Mouse (Mus musculus) intestine, embryonic 14.5 days (tissue): ENCODE data around the gene Upk3bl. TPM values are rescaled to one million over a fixed set of nuclear protein-coding genes. Genes with fewer than 3 reads are reported as not detected.
A peak's percentile ranks its signal among the peaks of the same experiment; 100 is the strongest.
"Not testable (repeated sequence)": the region's sequence is repeated elsewhere in the genome, so short reads cannot be mapped to it uniquely, and the experiment has no call there.

Source experiments
- ATAC-seq: fragments of 200-750 bp; cut with Nextera tagmentation; replicated peaks from 2 replicates; pipeline ENCODE4 v1.8.0; 2017; ENCODE audit warnings: low read depth, moderate number of reproducible peaks, moderate TSS enrichment, moderate library complexity; ENCODE audit not compliant: low FRiP score, low TSS enrichment
- DNase-seq: peaks from one replicate; pipeline ENCODE4 v3.0.0-alpha.2; 2018; ENCODE audit warnings: low spot score
- H3K27ac ChIP-seq: fragments of 300-500 bp; sonication (generic); 2 replicates; pipeline ENCODE4 v1.5.1; 2014; ENCODE audit warnings: low read depth, mild to moderate bottlenecking, control low read depth
- H3K27me3 ChIP-seq: fragments of 300-500 bp; sonication (generic); replicated peaks from 2 replicates; pipeline ENCODE4 v1.6.1; 2014; ENCODE audit warnings: low read length, control low read depth; ENCODE audit not compliant: control insufficient read depth, insufficient read depth
- H3K36me3 ChIP-seq: fragments of 300-500 bp; sonication (generic); 2 replicates; pipeline ENCODE4 v1.6.1; 2014; ENCODE audit warnings: low read length, control low read depth; ENCODE audit not compliant: control insufficient read depth, insufficient read depth
- H3K4me1 ChIP-seq: fragments of 300-500 bp; sonication (generic); replicated peaks from 2 replicates; pipeline ENCODE4 v1.6.1; 2014; ENCODE audit warnings: low read length, control low read depth, mixed read lengths; ENCODE audit not compliant: control insufficient read depth, insufficient read depth
- H3K4me2 ChIP-seq: fragments of 300-500 bp; sonication (generic); 2 replicates; pipeline ENCODE4 v1.6.1; 2014; ENCODE audit warnings: low read length
- H3K4me3 ChIP-seq: fragments of 300-500 bp; sonication (generic); 2 replicates; pipeline ENCODE4 v1.5.1; 2014; ENCODE audit warnings: low read depth, low read length, control low read depth, mixed read lengths
- H3K9ac ChIP-seq: fragments of 300-500 bp; sonication (generic); 2 replicates; pipeline ENCODE4 v1.6.1; 2014; ENCODE audit warnings: mild to moderate bottlenecking, low read length
- H3K9me3 ChIP-seq: fragments of 300-500 bp; sonication (generic); 2 replicates; pipeline ENCODE4 v1.6.1; 2016; ENCODE audit warnings: low read length, control low read depth; ENCODE audit not compliant: control insufficient read depth
- WGBS: fragments of 180-500 bp; shearing (Covaris S2); extraction: QIAGEN DNeasy Blood & Tissue Kit; methylation state at CpG from one replicate; pipeline ENCODE4 v1.1.7; 2014; 5-methylcytosine and 5-hydroxymethylcytosine counted together
- polyA plus RNA-seq: library from polyadenylated mRNA; unstranded; fragments of >200 nt; fragmentation: Nextera tagmentation; extraction: Ambion mirVana; gene quantifications from 2 replicates; pipeline ENCODE4 v1.2.1, GENCODE M21; 2014

Gene Upk3bl
- polyA plus RNA-seq, 1 experiment from 2014 or later = 0.41 TPM

- H3K4me3 ChIP-seq = 0 out of 2 replicates have a peak overlapping the region, but pooled peaks have one; percentile 6
- ATAC-seq = no peak; the same call in 1 of the 2 replicates
- no peak overlapping the region for H3K27ac ChIP-seq
- no peak overlapping the region for H3K9ac ChIP-seq
- no peaks in the 10 kb centered on the region for H3K27me3 ChIP-seq
- DNase-seq = no peak
- H3K4me2 ChIP-seq = peak overlapping the region; percentile 26; the same call in 1 of the 2 replicates
- no peaks in the 10 kb centered on the region for H3K4me1 ChIP-seq
- 38% methylated on average over 5 of the region's 5 CpGs for WGBS
- no peaks in the 10 kb centered on the region for H3K9me3 ChIP-seq
- H3K36me3 ChIP-seq = no peaks in the 10 kb centered on the region
These were observed 14.1 kb upstream of the Upk3bl start for GRCm38 (mm10) chr5:136040210-136040609.

GRCm38 (mm10) chr5:136041260-136041659 lies 13.0 kb upstream of the Upk3bl start:
- Histone ChIP-seq H3K9me3 (no peaks in the 10 kb centered on the region), H3K9ac (no peak overlapping the region), H3K4me3 (no peak overlapping the region), H3K27ac (no peak overlapping the region), H3K4me1 (no peaks in the 10 kb centered on the region), H3K36me3 (no peaks in the 10 kb centered on the region), H3K27me3 (no peaks in the 10 kb centered on the region), H3K4me2 (no peak overlapping the region)
- no peak for ATAC-seq
- WGBS = 40% methylated on average over 2 of the region's 2 CpGs
- DNase-seq = no peak

DNA sequence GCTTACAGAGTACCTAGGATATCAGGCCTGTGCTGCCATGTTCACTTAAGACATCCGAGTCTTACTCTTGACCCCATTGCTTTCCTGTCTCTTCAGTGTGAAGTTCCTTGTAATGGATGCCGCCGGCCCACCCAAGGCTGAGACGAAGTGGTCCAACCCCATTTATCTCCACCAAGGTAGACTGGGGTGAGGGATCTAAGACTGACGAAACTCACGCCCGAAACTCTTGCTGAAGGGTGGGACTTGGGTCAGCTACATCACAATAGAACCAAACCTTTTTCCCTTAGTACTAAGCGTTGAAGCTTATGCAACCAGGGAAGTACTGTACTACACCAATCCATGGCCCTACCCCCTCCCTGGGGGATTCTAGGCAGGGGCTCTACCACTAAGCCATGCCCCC lies 12.6 kb upstream of the Upk3bl start:
- Histone ChIP-seq H3K4me2 (no peak overlapping the region), H3K4me1 (no peaks in the 10 kb centered on the region), H3K9me3 (no peaks in the 10 kb centered on the region), H3K4me3 (no peak overlapping the region), H3K9ac (no peak overlapping the region), H3K27me3 (no peaks in the 10 kb centered on the region), H3K36me3 (no peaks in the 10 kb centered on the region), H3K27ac (no peak overlapping the region)
- no peak for ATAC-seq
- WGBS = 91% methylated on average over 8 of the region's 8 CpGs
- no peak for DNase-seq

- no peak for ATAC-seq
- Histone ChIP-seq H3K4me1 (no peaks in the 10 kb centered on the region), H3K9me3 (no peaks in the 10 kb centered on the region), H3K27ac (no peak overlapping the region), H3K4me2 (no peak overlapping the region), H3K4me3 (no peak overlapping the region), H3K9ac (no peak overlapping the region), H3K27me3 (no peaks in the 10 kb centered on the region), H3K36me3 (no peaks in the 10 kb centered on the region)
- no peak for DNase-seq
- WGBS = 65% methylated on average over 13 of the region's 13 CpGs
These were observed 9.4 kb upstream of the Upk3bl start for GRCm38 (mm10) chr5:136044865-136045264.

DNA sequence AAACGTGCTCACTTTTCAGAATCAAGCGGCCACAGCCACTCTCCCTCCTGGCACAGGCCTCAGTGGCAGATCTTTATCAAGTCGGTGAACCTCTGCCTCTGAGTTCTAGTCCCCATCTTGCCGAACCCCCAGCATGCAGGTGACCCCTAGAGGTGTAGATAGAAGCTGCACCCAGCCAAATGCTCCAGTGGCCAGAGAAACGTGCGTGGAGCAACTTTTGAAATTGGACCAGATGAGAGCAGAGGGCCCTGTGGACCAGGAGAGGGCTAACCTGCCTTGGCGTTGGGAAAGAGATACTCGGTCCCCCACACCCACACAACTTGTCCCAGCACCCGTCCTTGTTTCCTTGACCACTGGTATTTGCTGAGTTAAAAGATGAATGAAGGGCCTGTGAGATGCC lies 8.9 kb upstream of the Upk3bl start:
- H3K4me3 ChIP-seq = no peak overlapping the region
- no peak overlapping the region for H3K27ac ChIP-seq
- ATAC-seq (no peak), DNase-seq (no peak)
- H3K36me3 ChIP-seq = no peaks in the 10 kb centered on the region
- H3K4me2 ChIP-seq = no peak overlapping the region
- 34% methylated on average over 9 of the region's 9 CpGs for WGBS
- H3K9me3 ChIP-seq = no peaks in the 10 kb centered on the region
- no peaks in the 10 kb centered on the region for H3K4me1 ChIP-seq
- no peak overlapping the region for H3K9ac ChIP-seq
- H3K27me3 ChIP-seq = no peaks in the 10 kb centered on the region

- no peaks in the 10 kb centered on the region for H3K36me3 ChIP-seq
- H3K4me2 ChIP-seq = no peak overlapping the region
- ATAC-seq = 0 out of 2 replicates have a peak, but pooled peaks have one; percentile 18
- WGBS = 3% methylated on average over 10 of the region's 10 CpGs
- H3K9me3 ChIP-seq = no peaks in the 10 kb centered on the region
- DNase-seq = peak; percentile 98
- no peak overlapping the region for H3K27ac ChIP-seq
- H3K27me3 ChIP-seq = no peaks in the 10 kb centered on the region
- no peak overlapping the region for H3K9ac ChIP-seq
- H3K4me3 ChIP-seq = no peak overlapping the region
- H3K4me1 ChIP-seq = no peaks in the 10 kb centered on the region
These were observed 8.3 kb upstream of the Upk3bl start for GRCm38 (mm10) chr5:136045987-136046386.

DNA sequence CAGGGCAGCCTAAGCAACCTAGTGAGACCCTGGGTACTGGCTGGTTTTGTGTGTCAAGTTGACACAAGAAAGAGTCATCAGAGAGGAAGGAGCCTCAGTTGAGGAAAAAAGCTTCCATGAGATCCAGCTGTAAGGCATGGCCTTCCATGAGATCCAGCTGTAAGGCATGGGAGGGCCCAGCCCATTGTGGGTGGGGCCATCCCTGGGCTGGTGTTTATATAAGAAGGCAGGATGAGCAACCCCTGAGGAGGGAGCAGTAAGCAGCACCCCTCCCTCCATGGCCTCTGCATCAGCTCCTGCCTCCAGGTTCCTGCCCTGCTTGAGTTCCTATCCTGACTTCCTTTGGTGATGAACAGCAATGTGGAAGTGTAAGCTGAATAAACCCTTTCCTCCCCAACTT lies 5.8 kb upstream of the Upk3bl start:
- not testable (repeated sequence) for DNase-seq, H3K27me3 ChIP-seq, H3K4me3 ChIP-seq, H3K36me3 ChIP-seq, H3K9ac ChIP-seq, H3K9me3 ChIP-seq, ATAC-seq, H3K4me2 ChIP-seq, H3K27ac ChIP-seq
- peaks cover 14% of the 10 kb centered on the region; the same call in 1 of the 2 replicates for H3K4me1 ChIP-seq

DNA sequence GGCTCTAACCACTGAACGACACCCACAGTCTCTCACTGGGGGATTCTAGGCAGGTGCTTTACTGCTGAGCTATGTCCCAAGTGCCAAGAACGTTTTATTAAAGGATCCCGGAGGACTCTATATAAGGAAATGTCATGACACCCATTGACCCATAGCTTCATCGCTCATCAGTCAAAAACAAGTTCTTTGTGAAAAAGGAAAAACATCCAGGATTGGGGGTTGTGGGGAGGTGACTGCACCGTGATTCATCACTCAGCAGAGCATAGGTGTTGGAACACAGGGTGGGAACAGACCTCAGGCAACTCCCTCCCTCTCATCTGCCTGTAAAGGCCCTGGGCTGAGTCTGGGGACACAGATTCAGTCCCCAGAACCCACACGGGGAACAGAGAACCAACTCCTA lies 4.4 kb upstream of the Upk3bl start:
- DNase-seq = no peak
- Histone ChIP-seq H3K36me3 (no peaks in the 10 kb centered on the region), H3K9ac (no peak overlapping the region), H3K4me2 (no peak overlapping the region), H3K4me1 (peaks cover 14% of the 10 kb centered on the region; the same call in 1 of the 2 replicates), H3K9me3 (no peaks in the 10 kb centered on the region), H3K27ac (no peak overlapping the region), H3K4me3 (no peak overlapping the region), H3K27me3 (no peaks in the 10 kb centered on the region)
- 47% methylated on average over 6 of the region's 6 CpGs for WGBS
- ATAC-seq = no peak

- H3K4me2 ChIP-seq = peak overlapping the region; percentile 23; the same call in 1 of the 2 replicates
- WGBS = 15% methylated on average over 10 of the region's 10 CpGs
- peak overlapping the region; percentile 69 for H3K27ac ChIP-seq
These were observed 2.8 kb upstream of the Upk3bl start for GRCm38 (mm10) chr5:136051231-136052085.

More at GRCm38 (mm10) chr5:136051231-136052085, 2.8 kb upstream of the Upk3bl start:
- ATAC-seq (peak; percentile 61), DNase-seq (peak; percentile 75)
- H3K4me3 ChIP-seq = no peak overlapping the region
- peaks cover 14% of the 10 kb centered on the region; the same call in 1 of the 2 replicates for H3K4me1 ChIP-seq
- no peaks in the 10 kb centered on the region for H3K36me3 ChIP-seq
- H3K27me3 ChIP-seq = no peaks in the 10 kb centered on the region
- H3K9ac ChIP-seq = no peak overlapping the region
- H3K9me3 ChIP-seq = no peaks in the 10 kb centered on the region
